Mouse (Mus musculus): ENCODE data around the gene Sco1.
A peak's percentile ranks its signal among the peaks of the same experiment; 100 is the strongest.
"Not testable (repeated sequence)": the region's sequence is repeated elsewhere in the genome, so short reads cannot be mapped to it uniquely, and the experiment has no call there.

The Sco1 gene

DNA sequence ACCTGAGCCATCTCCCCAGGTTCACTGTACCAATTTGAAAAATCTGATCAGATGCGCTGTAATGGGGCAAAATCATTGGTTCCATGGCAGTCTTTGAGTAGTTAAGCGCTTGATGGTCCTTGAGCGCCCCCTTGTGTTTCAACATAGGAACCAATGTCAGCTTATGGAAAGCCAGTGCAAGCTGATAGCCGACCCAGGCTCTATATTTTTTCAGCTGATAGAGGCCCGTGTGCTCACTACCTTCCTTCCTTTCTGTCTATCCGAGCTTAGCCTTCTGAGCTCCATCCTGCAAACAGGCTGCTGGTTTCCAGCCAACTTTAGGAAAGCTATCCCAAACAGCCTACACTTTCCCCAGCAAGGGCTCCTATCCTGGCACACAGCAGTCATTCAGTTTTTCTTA, 33.0 kb downstream of the Sco1 start:
- DNase-seq (ENCODE audit: low spot score) = peak; percentile 35

DNA sequence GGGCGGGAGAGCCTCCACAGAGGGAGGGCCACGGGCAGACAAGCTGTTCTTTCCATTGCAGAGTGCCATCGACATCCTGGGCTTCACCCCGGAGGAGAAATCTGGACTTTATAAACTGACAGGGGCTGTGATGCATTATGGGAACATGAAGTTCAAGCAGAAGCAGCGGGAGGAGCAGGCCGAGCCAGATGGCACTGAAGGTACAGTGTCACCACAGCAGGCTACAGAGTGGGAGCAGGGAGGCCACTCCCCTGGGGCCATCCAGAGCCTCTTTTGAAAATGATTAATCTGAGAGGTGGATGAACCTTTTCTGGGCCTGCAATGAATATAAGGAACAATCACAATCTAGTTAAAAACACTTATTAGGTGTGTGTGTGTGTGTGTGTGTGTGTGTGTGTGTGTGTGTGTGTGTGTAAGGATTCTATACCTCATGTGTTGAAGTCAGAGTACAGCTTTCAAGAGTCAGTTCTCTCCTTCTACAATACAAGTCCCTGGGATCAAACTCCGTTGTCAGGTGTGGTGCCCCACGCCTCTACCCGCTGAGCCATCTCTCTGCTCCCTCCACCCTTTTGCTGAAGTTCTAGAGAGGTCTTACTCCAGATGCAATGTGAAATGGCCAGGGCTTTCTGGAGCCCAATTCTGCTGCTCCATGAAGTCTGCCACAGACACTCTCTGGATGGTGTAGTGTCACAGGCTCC, 34.1 kb downstream of the Sco1 start:
- DNase-seq (ENCODE audit: low spot score) = no peak

DNA sequence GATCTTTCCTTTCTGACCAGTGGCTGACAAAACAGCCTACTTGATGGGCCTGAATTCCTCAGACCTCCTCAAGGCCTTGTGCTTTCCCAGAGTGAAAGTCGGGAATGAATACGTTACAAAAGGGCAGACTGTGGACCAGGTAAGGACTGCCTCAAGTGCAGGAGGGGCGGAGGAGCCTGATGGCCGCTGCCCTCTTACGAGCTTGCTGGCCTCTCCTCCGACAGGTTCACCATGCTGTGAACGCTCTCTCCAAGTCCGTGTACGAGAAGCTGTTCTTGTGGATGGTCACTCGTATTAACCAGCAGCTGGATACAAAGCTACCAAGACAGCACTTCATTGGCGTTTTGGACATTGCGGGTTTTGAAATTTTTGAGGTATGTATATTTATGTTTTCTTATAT, 34.8 kb downstream of the Sco1 start:
- no peak for DNase-seq (ENCODE audit: low spot score)

DNA sequence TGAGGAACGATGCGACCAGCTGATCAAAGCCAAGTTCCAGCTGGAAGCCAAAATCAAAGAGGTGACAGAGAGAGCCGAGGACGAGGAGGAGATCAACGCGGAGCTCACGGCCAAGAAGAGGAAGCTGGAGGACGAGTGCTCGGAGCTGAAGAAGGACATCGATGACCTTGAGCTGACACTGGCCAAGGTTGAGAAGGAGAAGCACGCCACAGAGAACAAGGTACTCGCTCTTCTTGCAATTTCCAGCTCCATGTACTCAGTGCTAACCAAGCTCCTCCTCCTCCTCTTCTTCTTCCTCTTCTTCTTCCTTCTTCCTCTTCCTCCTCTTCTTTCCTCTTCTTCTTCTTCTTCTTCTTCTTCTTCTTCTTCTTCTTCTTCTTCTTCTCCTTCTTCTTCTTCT, 39.9 kb downstream of the Sco1 start:
- DNase-seq (ENCODE audit: low spot score) = not testable (repeated sequence)

DNA sequence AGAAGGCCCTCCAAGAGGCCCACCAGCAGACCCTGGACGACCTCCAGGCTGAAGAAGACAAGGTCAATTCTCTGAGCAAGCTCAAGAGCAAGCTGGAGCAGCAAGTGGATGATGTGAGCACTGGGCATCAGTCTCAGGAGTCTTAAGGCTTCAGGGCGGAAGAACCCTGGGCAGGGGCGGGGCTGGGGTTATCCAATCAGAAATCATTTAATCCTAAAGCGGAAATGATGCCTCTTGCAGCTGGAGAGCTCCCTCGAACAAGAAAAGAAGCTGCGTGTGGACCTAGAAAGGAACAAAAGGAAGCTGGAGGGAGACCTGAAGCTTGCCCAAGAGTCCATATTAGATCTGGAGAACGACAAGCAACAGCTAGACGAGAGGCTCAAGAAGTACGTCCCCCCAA, 40.7 kb downstream of the Sco1 start:
- no peak for DNase-seq (ENCODE audit: low spot score)

DNA sequence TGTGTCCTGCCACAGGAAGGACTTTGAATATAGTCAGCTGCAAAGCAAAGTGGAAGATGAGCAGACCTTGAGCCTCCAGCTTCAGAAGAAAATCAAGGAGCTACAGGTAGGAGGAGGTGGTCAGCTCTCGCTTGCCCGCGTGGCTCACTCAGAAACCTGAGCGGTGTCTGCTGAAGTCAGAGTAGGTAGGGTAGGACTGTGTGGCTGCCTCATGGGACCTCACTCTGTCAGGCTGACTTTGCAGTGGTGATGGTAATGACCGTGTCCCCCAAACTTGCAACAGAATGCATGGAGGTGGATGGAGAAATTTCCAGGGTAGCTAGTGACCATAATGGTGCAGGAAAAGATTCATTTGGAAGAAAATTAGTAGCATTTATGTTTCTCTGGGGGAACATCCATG, 41.2 kb downstream of the Sco1 start:
- DNase-seq (ENCODE audit: low spot score) = no peak

DNA sequence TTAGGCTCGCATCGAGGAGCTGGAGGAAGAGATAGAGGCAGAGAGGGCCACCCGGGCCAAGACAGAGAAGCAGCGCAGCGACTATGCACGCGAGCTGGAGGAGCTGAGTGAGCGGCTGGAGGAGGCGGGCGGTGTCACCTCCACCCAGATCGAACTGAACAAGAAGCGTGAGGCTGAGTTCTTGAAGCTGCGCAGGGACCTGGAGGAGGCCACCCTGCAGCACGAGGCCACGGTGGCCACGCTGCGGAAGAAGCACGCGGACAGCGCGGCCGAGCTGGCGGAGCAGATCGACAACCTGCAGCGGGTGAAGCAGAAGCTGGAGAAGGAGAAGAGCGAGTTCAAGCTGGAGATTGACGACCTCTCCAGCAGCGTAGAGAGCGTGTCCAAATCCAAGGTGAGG, 42.0 kb downstream of the Sco1 start:
- no peak for DNase-seq (ENCODE audit: low spot score)

DNA sequence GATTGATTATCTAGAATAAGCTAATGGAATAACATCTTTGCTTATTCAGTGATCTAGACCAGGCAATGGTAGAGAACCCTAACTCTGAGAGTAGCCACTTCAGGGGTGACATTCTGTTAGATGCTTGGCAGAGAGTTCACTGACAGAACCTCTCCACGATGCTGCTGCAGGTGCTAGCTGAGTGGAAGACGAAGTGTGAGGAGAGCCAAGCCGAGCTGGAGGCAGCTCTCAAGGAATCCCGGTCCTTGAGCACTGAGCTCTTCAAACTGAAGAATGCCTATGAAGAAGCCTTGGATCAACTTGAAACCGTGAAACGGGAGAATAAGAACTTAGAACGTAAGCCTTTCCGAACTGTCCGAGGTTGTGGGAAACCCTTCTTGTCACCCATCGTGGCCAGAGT, 45.2 kb downstream of the Sco1 start:
- no peak for DNase-seq (ENCODE audit: low spot score)

DNA sequence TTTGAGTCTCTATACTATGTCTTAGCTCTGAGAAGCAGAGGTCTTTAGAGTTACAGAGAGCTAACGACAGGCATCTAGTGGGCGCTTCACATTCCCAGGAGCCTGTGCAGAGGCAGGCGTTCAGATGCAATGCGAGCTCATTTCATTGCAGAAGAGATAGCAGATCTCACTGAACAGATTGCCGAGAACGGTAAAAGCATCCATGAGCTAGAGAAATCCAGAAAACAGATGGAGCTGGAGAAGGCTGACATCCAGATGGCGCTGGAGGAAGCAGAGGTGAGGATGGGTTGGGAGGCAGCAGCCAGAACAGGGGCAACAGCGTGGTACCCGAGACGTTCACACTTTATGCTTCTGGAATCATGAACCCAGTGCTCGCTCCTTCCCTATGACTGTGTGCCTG, 46.0 kb downstream of the Sco1 start:
- DNase-seq (ENCODE audit: low spot score) = no peak

DNA sequence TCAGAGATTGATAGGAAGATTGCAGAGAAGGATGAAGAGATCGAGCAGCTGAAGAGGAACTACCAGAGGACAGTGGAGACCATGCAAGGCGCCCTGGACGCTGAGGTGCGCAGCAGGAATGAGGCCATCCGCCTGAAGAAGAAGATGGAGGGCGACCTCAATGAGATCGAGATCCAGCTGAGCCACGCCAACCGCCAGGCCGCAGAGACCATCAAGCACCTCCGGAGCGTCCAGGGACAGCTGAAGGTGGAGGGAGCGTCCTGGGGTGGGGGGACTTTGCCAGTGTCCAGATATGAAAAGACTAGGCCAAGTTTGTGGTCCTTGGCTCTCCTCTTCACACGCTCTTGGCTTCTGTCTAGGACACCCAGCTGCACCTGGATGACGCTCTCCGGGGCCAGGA, 46.8 kb downstream of the Sco1 start:
- no peak for DNase-seq (ENCODE audit: low spot score)

DNA sequence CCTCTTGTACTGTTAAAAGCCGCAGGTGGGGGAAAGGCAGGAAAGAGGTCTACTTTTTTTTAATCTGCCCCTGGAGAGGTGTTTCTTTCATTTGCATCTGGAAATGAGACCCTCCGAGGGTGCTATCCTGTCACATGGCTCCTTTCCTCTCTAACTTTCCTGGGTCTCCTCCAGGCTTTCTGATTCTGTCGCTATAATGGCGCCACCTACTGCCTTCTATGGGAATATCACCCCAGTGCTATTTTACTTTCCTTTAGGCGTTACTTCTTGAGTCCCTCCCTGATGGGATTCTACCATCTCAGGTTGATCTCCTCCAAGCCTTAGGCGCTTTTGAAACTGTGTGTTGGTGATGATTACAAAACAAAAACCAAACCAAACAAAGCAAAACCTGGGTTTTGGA, 47.7 kb downstream of the Sco1 start:
- no peak for DNase-seq (ENCODE audit: low spot score)

DNA sequence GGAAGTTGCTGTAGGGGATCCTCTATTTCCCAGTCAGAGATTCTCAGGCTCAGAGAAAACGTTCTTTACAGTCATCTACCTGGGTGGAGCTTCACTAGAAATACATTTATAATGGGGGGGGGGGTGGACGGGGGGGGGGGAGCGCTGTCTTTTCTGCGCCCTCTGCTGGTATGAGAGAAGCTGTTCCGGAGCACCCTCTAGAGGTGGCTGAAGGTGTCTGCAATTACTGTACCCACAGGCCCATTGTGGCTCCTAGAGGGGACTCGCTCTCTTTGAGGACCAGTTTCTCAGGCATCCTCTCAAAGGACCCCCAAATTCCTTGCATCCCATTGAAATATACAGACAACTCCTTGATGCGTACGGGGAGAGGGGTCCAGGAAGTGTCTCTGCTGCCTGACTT, 49.2 kb downstream of the Sco1 start:
- no peak for DNase-seq (ENCODE audit: low spot score)

DNA sequence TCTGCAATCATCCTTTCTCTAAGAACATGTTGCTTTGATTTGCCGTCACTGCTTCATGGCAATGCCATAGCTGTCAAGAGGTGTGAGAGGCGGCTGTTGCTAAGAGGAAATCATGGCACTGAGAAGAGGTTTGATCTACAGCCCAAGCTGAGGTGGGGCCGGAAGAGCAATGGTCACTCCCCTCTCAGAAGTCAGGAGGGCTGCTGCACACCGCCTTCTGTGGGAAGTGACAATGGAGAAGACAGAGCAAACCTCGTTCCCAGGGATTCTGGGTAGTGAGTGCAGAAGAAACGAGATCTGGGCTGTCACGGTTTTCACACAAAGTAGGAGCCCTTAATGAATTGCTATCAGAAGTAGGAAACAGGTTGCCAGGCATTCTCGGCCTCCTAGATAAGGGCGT, 50.8 kb downstream of the Sco1 start:
- DNase-seq (ENCODE audit: low spot score) = no peak

DNA sequence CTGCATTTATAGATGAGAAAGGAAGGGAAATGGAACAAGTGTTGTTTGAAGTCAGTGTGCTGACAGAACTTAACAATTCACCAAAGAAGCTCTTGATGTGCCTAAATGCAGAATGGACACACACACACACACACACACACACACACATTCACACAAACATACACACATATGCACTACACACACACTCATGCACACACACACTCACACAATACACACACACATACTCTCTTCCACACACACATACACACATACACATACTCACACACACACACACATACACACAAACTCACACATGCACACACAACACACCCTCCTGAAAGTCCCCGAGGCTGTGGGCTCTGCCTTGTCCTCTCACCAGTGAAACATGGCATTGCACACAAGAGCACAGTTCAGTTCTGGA, 51.8 kb downstream of the Sco1 start:
- DNase-seq (ENCODE audit: low spot score) = no peak

DNA sequence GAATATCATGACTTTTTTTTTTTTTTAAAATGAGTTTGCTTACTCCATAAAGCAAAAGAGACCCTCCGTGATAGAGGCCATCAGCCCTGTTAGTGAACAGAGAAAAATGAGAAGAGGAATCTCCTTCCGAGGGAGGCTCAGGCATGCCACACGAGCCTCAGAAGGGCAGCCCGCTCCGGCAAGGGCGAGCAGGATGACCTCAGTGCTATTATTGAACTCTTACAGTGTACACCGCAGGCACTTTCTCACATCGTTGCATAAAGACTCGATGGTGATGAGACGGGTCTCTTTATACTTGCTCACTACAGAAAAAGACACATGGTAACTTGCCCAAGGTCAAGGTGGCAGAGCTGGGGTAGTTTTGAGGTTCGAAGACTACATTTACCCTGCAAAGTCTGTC, 52.2 kb downstream of the Sco1 start:
- no peak for DNase-seq (ENCODE audit: low spot score)

DNA sequence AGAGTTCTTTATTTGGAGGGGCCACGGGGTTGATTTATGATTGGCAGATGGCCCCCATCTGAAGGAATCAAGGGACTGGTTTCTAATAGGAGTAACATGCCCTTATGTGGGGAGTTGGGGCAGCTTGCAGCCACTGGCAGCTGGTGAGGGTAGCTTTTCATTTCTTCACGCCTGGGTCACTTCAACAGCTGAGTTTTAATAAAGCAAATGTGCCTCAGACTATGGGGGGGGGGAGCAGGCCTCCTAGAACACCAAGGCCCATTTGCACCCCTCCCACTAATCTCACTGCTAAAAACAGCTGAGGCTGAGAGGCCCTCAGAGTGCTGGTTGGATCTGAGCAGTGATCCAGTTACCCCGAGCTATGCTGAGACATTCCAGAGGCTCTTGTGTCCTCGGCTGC, 53.2 kb downstream of the Sco1 start:
- no peak for DNase-seq (ENCODE audit: low spot score)

DNA sequence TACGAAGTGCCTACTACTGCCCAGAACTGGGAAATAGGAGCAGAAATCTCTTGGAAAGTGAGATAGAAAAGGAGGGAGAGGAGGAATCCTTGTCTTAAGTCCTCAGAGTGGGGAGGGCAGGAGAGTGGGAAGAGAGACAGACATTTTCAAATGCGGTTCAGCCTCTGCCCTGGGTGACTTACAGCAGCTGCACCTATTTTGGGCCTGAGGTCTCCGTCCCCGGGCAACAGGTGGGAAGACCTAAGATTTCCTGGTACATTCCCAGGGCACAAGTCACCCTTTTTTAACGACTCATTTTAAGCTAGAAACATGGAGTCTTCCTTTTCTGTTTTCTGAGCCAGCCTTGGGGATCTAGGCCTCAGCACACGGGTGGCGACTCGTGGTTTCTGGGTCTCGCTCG, 54.5 kb downstream of the Sco1 start:
- no peak for DNase-seq (ENCODE audit: low spot score)

DNA sequence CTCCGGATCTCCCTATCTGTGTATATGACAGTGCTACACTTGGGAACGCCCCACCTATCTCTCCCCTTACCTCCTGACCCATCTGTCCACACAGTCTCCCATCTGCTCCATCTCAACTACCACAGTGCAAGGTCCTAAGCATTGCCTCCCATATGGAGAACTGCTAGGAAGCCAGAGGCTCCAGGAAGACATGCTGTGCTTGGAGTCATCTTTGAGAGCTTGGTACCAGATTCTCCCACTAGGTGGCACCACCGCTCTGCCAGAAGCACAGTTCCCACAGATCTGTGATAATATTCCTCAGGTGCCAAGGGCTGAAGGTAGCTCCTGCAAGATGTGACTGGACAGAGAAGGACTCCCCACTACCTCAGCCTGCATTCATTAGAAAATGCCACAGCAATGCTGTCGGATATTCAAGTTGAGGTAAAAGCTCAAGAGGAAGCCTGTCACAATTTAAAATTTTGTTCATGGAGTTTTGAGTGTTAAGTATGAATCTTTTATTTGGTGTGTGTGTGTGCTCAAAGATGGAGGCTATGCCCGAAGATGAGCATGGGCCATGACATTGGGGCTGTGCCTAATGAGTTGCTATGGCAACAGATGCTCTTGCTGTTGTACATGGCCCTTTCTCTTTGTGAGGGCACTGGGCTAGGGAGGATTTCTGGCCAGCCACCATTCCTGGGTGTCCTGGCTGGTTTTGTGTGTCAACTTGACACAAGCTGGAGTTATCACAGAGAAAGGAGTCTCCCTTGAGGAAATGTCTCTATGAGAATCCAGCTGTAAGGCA, 57.9 kb downstream of the Sco1 start:
- DNase-seq (ENCODE audit: low spot score) = peak; percentile 32

DNA sequence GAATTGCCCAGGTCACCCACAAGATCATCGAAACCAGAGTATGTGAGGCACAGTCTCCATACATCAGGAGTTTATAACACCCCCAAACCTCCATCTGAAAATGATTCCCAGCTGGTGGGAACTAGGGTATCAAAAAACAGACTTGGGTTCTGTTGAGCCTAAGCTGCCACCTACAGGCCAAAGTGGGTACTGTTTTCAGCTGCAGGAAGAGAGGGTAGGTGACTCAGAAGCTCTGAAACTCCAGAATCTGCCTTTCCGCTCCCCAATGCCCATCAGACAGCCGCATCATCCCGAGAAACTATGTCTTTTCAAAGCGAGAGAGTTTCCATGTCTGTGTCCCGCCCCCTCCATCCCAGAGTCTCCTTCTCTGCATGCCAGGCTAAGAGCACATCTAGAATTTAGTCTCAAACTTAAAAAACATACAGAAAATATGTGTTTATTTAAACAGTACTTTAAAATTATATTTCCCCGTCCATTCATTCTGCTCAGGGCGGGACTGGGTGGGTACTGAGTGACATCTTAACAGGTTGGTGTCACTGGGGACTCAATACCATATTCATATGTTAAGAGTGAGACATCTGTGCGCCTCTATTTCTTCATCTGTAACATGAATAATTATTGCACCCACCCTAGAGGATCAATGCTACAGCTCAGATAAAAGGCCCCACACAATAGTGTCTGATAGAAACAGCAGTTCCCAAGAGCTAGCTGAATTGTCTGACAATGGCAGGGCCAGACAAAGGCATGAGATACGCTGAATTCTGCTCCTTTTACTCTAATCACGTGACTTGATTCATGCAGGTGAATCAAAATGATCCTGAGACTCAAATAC, 59.8 kb downstream of the Sco1 start:
- peak; percentile 23 for DNase-seq (ENCODE audit: low spot score)

DNA sequence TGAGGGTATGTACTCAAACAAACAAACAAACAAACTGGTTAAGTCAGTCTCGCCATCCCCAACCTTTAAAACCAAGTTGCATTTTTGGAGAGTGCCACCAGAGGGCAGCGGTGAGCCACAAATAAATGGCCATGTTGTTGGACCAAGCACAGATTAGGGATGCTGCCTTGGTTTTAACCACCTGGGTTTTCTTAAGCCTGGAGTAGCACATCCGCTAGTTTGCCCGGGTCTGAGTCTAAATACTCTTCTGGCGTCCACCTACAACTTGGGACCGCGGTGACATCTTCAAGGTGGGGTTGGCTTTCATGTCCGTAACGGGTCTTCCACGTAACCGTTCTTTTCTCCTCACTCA, 60.4 kb downstream of the Sco1 start:
- DNase-seq (ENCODE audit: low spot score) = peak; percentile 15

DNA sequence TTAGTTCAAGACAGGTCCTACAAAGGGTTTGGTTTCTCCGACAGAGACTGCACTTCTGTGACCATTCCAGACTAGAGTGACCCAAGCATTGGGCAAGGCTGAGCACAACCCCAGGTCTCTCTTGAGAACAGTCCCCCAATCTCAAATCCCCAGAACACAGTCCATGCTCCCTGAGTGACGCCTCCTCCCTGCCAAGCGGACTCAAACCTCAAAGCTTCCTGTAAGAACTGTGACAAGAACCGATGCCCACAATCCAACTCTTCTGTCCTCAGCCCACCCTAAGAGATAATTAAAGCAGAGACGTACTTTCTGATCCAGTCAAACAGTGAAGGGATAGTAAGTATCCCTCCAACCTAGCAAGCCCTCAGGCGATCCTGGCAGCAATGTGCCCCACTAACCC, 60.9 kb downstream of the Sco1 start:
- DNase-seq (ENCODE audit: low spot score) = no peak

DNA sequence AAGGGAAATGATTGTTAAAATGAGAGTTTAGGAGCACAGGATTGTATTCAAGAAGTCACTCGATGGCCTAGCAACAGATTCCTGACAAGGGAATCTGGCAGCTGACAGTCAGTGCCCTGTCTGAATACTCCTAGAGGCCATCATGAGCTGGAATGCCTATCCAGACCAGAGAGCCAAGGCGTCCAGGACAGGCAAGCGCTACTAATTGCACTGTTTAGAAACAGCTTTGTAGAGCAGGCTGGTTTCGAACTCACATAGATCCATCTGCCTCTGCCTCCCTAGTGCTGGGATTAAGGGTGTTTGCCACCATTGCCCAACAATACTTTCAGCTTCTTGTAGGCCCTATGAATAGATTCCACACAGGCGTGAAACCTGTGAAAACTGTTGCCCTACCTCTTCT, 61.8 kb downstream of the Sco1 start:
- DNase-seq (ENCODE audit: low spot score) = no peak

DNA sequence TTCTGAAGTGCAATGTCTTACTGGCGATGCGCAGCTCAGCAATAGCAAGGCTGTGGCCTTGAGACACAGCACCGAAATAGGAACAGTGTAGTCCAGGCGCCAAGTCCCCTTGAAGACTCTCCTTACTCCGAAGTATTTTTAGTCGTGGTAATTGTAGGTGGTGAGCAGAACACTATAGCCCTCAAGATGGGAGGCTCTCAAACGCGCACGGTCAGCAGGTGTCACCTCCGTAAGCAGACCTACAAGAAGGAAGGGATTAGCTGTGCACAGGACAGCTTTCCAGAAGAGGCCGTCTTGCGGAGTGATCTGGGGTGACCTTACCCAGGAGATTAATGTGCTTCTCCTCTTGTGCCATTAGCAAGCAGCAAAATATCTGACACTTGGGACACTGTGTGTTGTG, 62.4 kb downstream of the Sco1 start:
- DNase-seq (ENCODE audit: low spot score) = no peak

All from yolk sac, embryonic 10.5 days (tissue).